Comparison of ENCODE assay signal across 19 mouse cellular contexts in genomic region chr8:71454668-71455067, GRCm38 (mm10). TPM values are rescaled to one million over a fixed set of nuclear protein-coding genes. Genes with fewer than 3 reads are reported as not detected.
DNase-seq lines count a peak whose midpoint lies in the region; ATAC-seq and TF ChIP-seq lines count a peak whose summit lies in the region.
"Had no signal": no experiment of that assay in that cellular context is flagged by ENCODE, and none has a peak within 500 bp of the region (broad histone marks: within the 10 kb centered on the region; RNA-seq: fewer than 3 reads in every experiment).

No protein-coding gene starts in this region.

- H3K27ac ChIP-seq in forebrain, embryonic 11.5 days (ENCODE audit: low read depth, low read length), result no peak overlapping the region
- H3K27ac ChIP-seq in forebrain, postnatal 0 days (ENCODE audit: low read depth, low read length), result no peak overlapping the region
- H3K27ac ChIP-seq in liver, postnatal 0 days (ENCODE audit: low read depth), result no peak overlapping the region
- H3K27ac ChIP-seq: embryonic facial prominence, embryonic 13.5 days; heart, adult 2 months; hindbrain, embryonic 10.5 days; hindbrain, embryonic 14.5 days had no signal

- peaks cover 5% of the 10 kb centered on the region; the same call in 1 of the 2 replicates for H3K36me3 ChIP-seq in forebrain, embryonic 11.5 days (ENCODE audit: control insufficient read depth, insufficient read depth, low read length)
- H3K36me3 ChIP-seq in forebrain, postnatal 0 days (ENCODE audit: insufficient read depth), result peaks cover 32% of the 10 kb centered on the region
- no peaks in the 10 kb centered on the region for H3K36me3 ChIP-seq in liver, postnatal 0 days (replicated peaks; ENCODE audit: insufficient read depth, low read length)

- H3K9ac ChIP-seq in forebrain, embryonic 11.5 days (ENCODE audit: low read length), result no peak overlapping the region
- no peak overlapping the region for H3K9ac ChIP-seq in forebrain, postnatal 0 days
- no peak overlapping the region for H3K9ac ChIP-seq in liver, postnatal 0 days (replicated peaks)
- H3K9ac ChIP-seq: embryonic facial prominence, embryonic 13.5 days; hindbrain, embryonic 14.5 days had no signal

- H3K4me1 ChIP-seq in forebrain, embryonic 11.5 days (replicated peaks; ENCODE audit: control insufficient read depth, insufficient read depth, low read length), result no peaks in the 10 kb centered on the region
- no peaks in the 10 kb centered on the region for H3K4me1 ChIP-seq in forebrain, postnatal 0 days (ENCODE audit: insufficient read depth)
- no peaks in the 10 kb centered on the region for H3K4me1 ChIP-seq in liver, postnatal 0 days (ENCODE audit: insufficient read depth)

- H3K27me3 ChIP-seq in forebrain, embryonic 11.5 days (ENCODE audit: control insufficient read depth, insufficient read depth, low read length), result no peaks in the 10 kb centered on the region
- H3K27me3 ChIP-seq in forebrain, postnatal 0 days (ENCODE audit: insufficient read depth, low read length), result no peaks in the 10 kb centered on the region
- H3K27me3 ChIP-seq in liver, postnatal 0 days (ENCODE audit: insufficient read depth, low read length), result 0 out of 2 replicates have a peak, but pooled peaks cover 2% of the 10 kb centered on the region
- H3K27me3 ChIP-seq: embryonic facial prominence, embryonic 13.5 days had no signal

- no peak for TF ChIP-seq CTCF in forebrain, postnatal 0 days (IDR thresholded peaks at IDR 0.05; ENCODE audit: low read depth)
- no peak for TF ChIP-seq CTCF in liver, postnatal 0 days (IDR thresholded peaks at IDR 0.05; ENCODE audit: low read depth)

- WGBS in forebrain, embryonic 11.5 days, result 79% methylated on average over 8 of the region's 8 CpGs
- 88% methylated on average over 8 of the region's 8 CpGs for WGBS in forebrain, postnatal 0 days
- WGBS in liver, postnatal 0 days (ENCODE audit: insufficient replicate concordance), result 68% methylated on average over 8 of the region's 8 CpGs

- no peak for TF ChIP-seq EP300 in liver, postnatal 0 days (IDR thresholded peaks at IDR 0.05; ENCODE audit: low read depth)

- H3K4me2 ChIP-seq in forebrain, embryonic 11.5 days (ENCODE audit: low read depth, low read length, severe bottlenecking), result no peak overlapping the region
- no peak overlapping the region for H3K4me2 ChIP-seq in forebrain, postnatal 0 days (ENCODE audit: low read depth)
- H3K4me2 ChIP-seq in liver, postnatal 0 days (ENCODE audit: low read depth, low read length), result no peak overlapping the region
- H3K4me2 ChIP-seq: embryonic facial prominence, embryonic 13.5 days; heart, embryonic 11.5 days; hindbrain, embryonic 14.5 days had no signal

- H3K9me3 ChIP-seq in forebrain, embryonic 11.5 days (ENCODE audit: control insufficient read depth, low read length), result no peaks in the 10 kb centered on the region
- H3K9me3 ChIP-seq in forebrain, postnatal 0 days (ENCODE audit: low read length), result no peaks in the 10 kb centered on the region
- H3K9me3 ChIP-seq in liver, postnatal 0 days (ENCODE audit: low read length), result no peaks in the 10 kb centered on the region
- H3K9me3 ChIP-seq: embryonic facial prominence, embryonic 13.5 days; hindbrain, embryonic 10.5 days had no signal

- H3K4me3 ChIP-seq in forebrain, embryonic 11.5 days (ENCODE audit: low read depth, low read length), result no peak overlapping the region
- H3K4me3 ChIP-seq in forebrain, postnatal 0 days (ENCODE audit: low read depth, low read length), result no peak overlapping the region
- H3K4me3 ChIP-seq in liver, postnatal 0 days (ENCODE audit: low read depth, low read length), result no peak overlapping the region
- H3K4me3 ChIP-seq: embryonic facial prominence, embryonic 13.5 days; heart, adult 2 months; hindbrain, embryonic 10.5 days had no signal

- no peak for ATAC-seq in forebrain, embryonic 11.5 days (replicated peaks; ENCODE audit: low FRiP score)
- no peak for ATAC-seq in forebrain, postnatal 0 days
- no peak for ATAC-seq in liver, postnatal 0 days
- ATAC-seq in erythroid progenitor cell, adult 5-6 weeks (replicated peaks; ENCODE audit: low FRiP score, poor library complexity, severe bottlenecking), result no peak
- ATAC-seq: forebrain, embryonic 14.5 days had no signal

- peak; percentile 20 for DNase-seq in forebrain, embryonic 11.5 days (ENCODE audit: low spot score)
- no peak for DNase-seq in forebrain, postnatal 0 days
- peak; percentile 9 for DNase-seq in liver, postnatal 0 days
- DNase-seq in liver (no peak), ZHBTc4 (ENCODE audit: low read depth, low spot score) (peak; percentile 63)
- peak; percentile 43 for DNase-seq in testis, postnatal 10 days (ENCODE audit: low spot score)
- DNase-seq in testis, postnatal 14 days (ENCODE audit: low spot score), result no peak
- DNase-seq: adrenal gland, adult 2 months; adrenal gland, postnatal 25 days; cerebellum, adult 18-20 months; cerebellum, postnatal 10 days; gastrocnemius, postnatal 10 days; heart, adult 2 months had no signal

RNA-seq across cellular contexts. Expression of gene Abhd8, which starts 8.8 kb away (rescaled TPM):
- 76.6 and 76.7 TPM in 2 replicates for polyA plus RNA-seq in forebrain, embryonic 11.5 days (2014; fragmentation: Nextera tagmentation; extraction: Ambion mirVana)
- 187 and 210 TPM in 2 replicates for total RNA-seq in forebrain, postnatal 0 days (2014; rRNA removed)
- 168 and 169 TPM in 2 replicates for polyA plus RNA-seq in forebrain, postnatal 0 days (2015; fragmentation: Nextera tagmentation; extraction: Ambion mirVana)
- polyA plus RNA-seq in liver, postnatal 0 days (2015; fragmentation: Nextera tagmentation; extraction: Ambion mirVana), result 4.5 and 5.0 TPM in 2 replicates
- total RNA-seq in erythroid progenitor cell, adult 5-6 weeks (2015; ENCODE audit: low replicate concordance), result 1.3 and 1.4 TPM in 2 replicates
- 3.0 and 4.5 TPM in 2 replicates for total RNA-seq in erythroid progenitor cell, adult 5-6 weeks (2017; ENCODE audit: low replicate concordance)

RNA-seq across cellular contexts. Expression of gene Mrpl34, which starts 10.1 kb away (rescaled TPM):
- 186 TPM in 2 replicates for polyA plus RNA-seq in forebrain, embryonic 11.5 days (2014; fragmentation: Nextera tagmentation; extraction: Ambion mirVana)
- 75.0 and 80.5 TPM in 2 replicates for total RNA-seq in forebrain, postnatal 0 days (2014; rRNA removed)
- polyA plus RNA-seq in forebrain, postnatal 0 days (2015; fragmentation: Nextera tagmentation; extraction: Ambion mirVana), result 145 and 184 TPM in 2 replicates
- 119 and 120 TPM in 2 replicates for polyA plus RNA-seq in liver, postnatal 0 days (2015; fragmentation: Nextera tagmentation; extraction: Ambion mirVana)
- total RNA-seq in erythroid progenitor cell, adult 5-6 weeks (2015; ENCODE audit: low replicate concordance), result 23.1 and 38.2 TPM in 2 replicates
- total RNA-seq in erythroid progenitor cell, adult 5-6 weeks (2017; ENCODE audit: low replicate concordance), result 14.1 and 17.5 TPM in 2 replicates

RNA-seq across cellular contexts. Expression of gene Dda1, which starts 14.3 kb away (rescaled TPM):
- polyA plus RNA-seq in forebrain, embryonic 11.5 days (2014; fragmentation: Nextera tagmentation; extraction: Ambion mirVana), result 133 and 146 TPM in 2 replicates
- total RNA-seq in forebrain, postnatal 0 days (2014; rRNA removed), result 179 and 184 TPM in 2 replicates
- polyA plus RNA-seq in forebrain, postnatal 0 days (2015; fragmentation: Nextera tagmentation; extraction: Ambion mirVana), result 274 and 283 TPM in 2 replicates
- polyA plus RNA-seq in liver, postnatal 0 days (2015; fragmentation: Nextera tagmentation; extraction: Ambion mirVana), result 30.3 and 31.0 TPM in 2 replicates
- total RNA-seq in erythroid progenitor cell, adult 5-6 weeks (2015; ENCODE audit: low replicate concordance), result 23.9 and 35.7 TPM in 2 replicates
- total RNA-seq in erythroid progenitor cell, adult 5-6 weeks (2017; ENCODE audit: low replicate concordance), result 17.8 and 18.1 TPM in 2 replicates

RNA-seq across cellular contexts. Expression of gene Ano8, which starts 31.1 kb away (rescaled TPM):
- 5.7 and 9.3 TPM in 2 replicates for polyA plus RNA-seq in forebrain, embryonic 11.5 days (2014; fragmentation: Nextera tagmentation; extraction: Ambion mirVana)
- total RNA-seq in forebrain, postnatal 0 days (2014; rRNA removed), result 76.5 and 82.2 TPM in 2 replicates
- 5.9 and 7.7 TPM in 2 replicates for polyA plus RNA-seq in forebrain, postnatal 0 days (2015; fragmentation: Nextera tagmentation; extraction: Ambion mirVana)
- 0.14 and 0.27 TPM in 2 replicates for polyA plus RNA-seq in liver, postnatal 0 days (2015; fragmentation: Nextera tagmentation; extraction: Ambion mirVana)
- total RNA-seq in erythroid progenitor cell, adult 5-6 weeks (2015; ENCODE audit: low replicate concordance), result not detected in 2 replicates
- total RNA-seq in erythroid progenitor cell, adult 5-6 weeks (2017; ENCODE audit: low replicate concordance), result 0.13 TPM in 1 of 2 replicates, not detected in the other

RNA-seq across cellular contexts. Expression of gene Gtpbp3, which starts 33.2 kb away (rescaled TPM):
- 7.9 and 10.8 TPM in 2 replicates for polyA plus RNA-seq in forebrain, embryonic 11.5 days (2014; fragmentation: Nextera tagmentation; extraction: Ambion mirVana)
- 23.6 and 33.6 TPM in 2 replicates for total RNA-seq in forebrain, postnatal 0 days (2014; rRNA removed)
- 6.9 and 9.4 TPM in 2 replicates for polyA plus RNA-seq in forebrain, postnatal 0 days (2015; fragmentation: Nextera tagmentation; extraction: Ambion mirVana)
- 4.5 and 4.9 TPM in 2 replicates for polyA plus RNA-seq in liver, postnatal 0 days (2015; fragmentation: Nextera tagmentation; extraction: Ambion mirVana)
- 2.1 and 4.0 TPM in 2 replicates for total RNA-seq in erythroid progenitor cell, adult 5-6 weeks (2015; ENCODE audit: low replicate concordance)
- 0.83 and 4.0 TPM in 2 replicates for total RNA-seq in erythroid progenitor cell, adult 5-6 weeks (2017; ENCODE audit: low replicate concordance)

Comparison
In these comparisons a context has a peak if more than half of its experiments do, and no peak if none do; other contexts are left out.
1. DNase-seq: peak in forebrain, embryonic 11.5 days (single experiment), liver, postnatal 0 days (single experiment), testis, postnatal 10 days (single experiment) and ZHBTc4 (single experiment); none in forebrain, postnatal 0 days (single experiment), liver (single experiment) and testis, postnatal 14 days (single experiment).
2. RNA of gene Abhd8, which starts 8.8 kb away (polyA plus RNA-seq): 168 to 169 TPM in forebrain, postnatal 0 days and 76.6 to 76.7 TPM in forebrain, embryonic 11.5 days; 4.5 to 5.0 TPM in liver, postnatal 0 days; every median in the first group is over 10 times any median in the second.